Comparison of ENCODE assay signal across 9 mouse cellular contexts in genomic region chr13:19133833-19134232, GRCm38 (mm10).
A peak's percentile ranks its signal among the peaks of the same experiment; 100 is the strongest.
DNase-seq lines count a peak whose midpoint lies in the region; ATAC-seq and TF ChIP-seq lines count a peak whose summit lies in the region.
"Had no signal": no experiment of that assay in that cellular context is flagged by ENCODE, and none has a peak within 500 bp of the region (broad histone marks: within the 10 kb centered on the region; RNA-seq: fewer than 3 reads in every experiment).

No protein-coding gene starts in this region.

- no peaks in the 10 kb centered on the region for H3K4me1 ChIP-seq in lung, postnatal 0 days (ENCODE audit: insufficient read depth, low read depth, low read length)
- H3K4me1 ChIP-seq in hindbrain, embryonic 15.5 days (replicated peaks): no peaks in the 10 kb centered on the region
- no peaks in the 10 kb centered on the region for H3K4me1 ChIP-seq in neural tube, embryonic 15.5 days
- H3K4me1 ChIP-seq: embryonic facial prominence, embryonic 12.5 days had no signal

- no peaks in the 10 kb centered on the region for H3K36me3 ChIP-seq in lung, postnatal 0 days (ENCODE audit: insufficient read depth, low read length)
- no peaks in the 10 kb centered on the region for H3K36me3 ChIP-seq in hindbrain, embryonic 15.5 days
- 0 out of 2 replicates have a peak, but pooled peaks cover 5% of the 10 kb centered on the region for H3K36me3 ChIP-seq in neural tube, embryonic 15.5 days
- H3K36me3 ChIP-seq: embryonic facial prominence, embryonic 12.5 days had no signal

- no peak overlapping the region for H3K27ac ChIP-seq in lung, postnatal 0 days (ENCODE audit: low read length)
- H3K27ac ChIP-seq in hindbrain, embryonic 15.5 days (replicated peaks): no peak overlapping the region
- no peak overlapping the region for H3K27ac ChIP-seq in neural tube, embryonic 15.5 days (replicated peaks)
- H3K27ac ChIP-seq: embryonic facial prominence, embryonic 12.5 days had no signal

- no peak overlapping the region for H3K4me2 ChIP-seq in lung, postnatal 0 days (replicated peaks; ENCODE audit: low read depth, low read length)
- H3K4me2 ChIP-seq in hindbrain, embryonic 15.5 days: no peak overlapping the region
- no peak overlapping the region for H3K4me2 ChIP-seq in neural tube, embryonic 15.5 days
- H3K4me2 ChIP-seq: embryonic facial prominence, embryonic 12.5 days had no signal

- H3K9ac ChIP-seq in lung, postnatal 0 days (replicated peaks; ENCODE audit: low read depth): no peak overlapping the region
- no peak overlapping the region for H3K9ac ChIP-seq in hindbrain, embryonic 15.5 days
- H3K9ac ChIP-seq in neural tube, embryonic 15.5 days (replicated peaks): no peak overlapping the region
- H3K9ac ChIP-seq: embryonic facial prominence, embryonic 12.5 days had no signal

- WGBS in lung, postnatal 0 days: 34% methylated on average over 4 of the region's 4 CpGs
- WGBS in hindbrain, embryonic 15.5 days: 38% methylated on average over 4 of the region's 4 CpGs
- 40% methylated on average over 4 of the region's 4 CpGs for WGBS in neural tube, embryonic 15.5 days

- H3K27me3 ChIP-seq in lung, postnatal 0 days (replicated peaks; ENCODE audit: insufficient read depth, low read length): no peaks in the 10 kb centered on the region
- H3K27me3 ChIP-seq in hindbrain, embryonic 15.5 days: no peaks in the 10 kb centered on the region
- no peaks in the 10 kb centered on the region for H3K27me3 ChIP-seq in neural tube, embryonic 15.5 days (replicated peaks)
- H3K27me3 ChIP-seq: embryonic facial prominence, embryonic 12.5 days had no signal

- no peak for ATAC-seq in lung, postnatal 0 days
- ATAC-seq in hindbrain, embryonic 15.5 days (ENCODE audit: low FRiP score, low read depth): peak; percentile 74
- ATAC-seq in neural tube, embryonic 15.5 days (ENCODE audit: low FRiP score): peak; percentile 78; the same call in 1 of the 2 replicates

- intact Hi-C loops in left cerebral cortex, postnatal 36 days (cut with DNase I): loop anchor here (5.0 to 10.0 kb wide), 2 partner anchors 267 to 1079 kb away; no protein-coding TSS in a partner anchor

- DNase-seq in lung, postnatal 0 days (ENCODE audit: low spot score): peak; percentile 41
- DNase-seq in lung, postnatal 25 days (ENCODE audit: low spot score): no peak
- DNase-seq in adipocyte (ENCODE audit: low spot score): peak; percentile 52
- peak; percentile 60 for DNase-seq in embryo, embryonic 10.5 days (ENCODE audit: low spot score)
- peak; percentile 32 to 42 for DNase-seq in left cerebral cortex, postnatal 36 days (ENCODE audit: low spot score in 2 of 2)
- DNase-seq in natural killer cell, adult 2 months (ENCODE audit: low spot score in 2 of 2): no peak

- TF ChIP-seq EP300 in lung, postnatal 0 days (IDR thresholded peaks at IDR 0.05): no peak

- no peaks in the 10 kb centered on the region for H3K9me3 ChIP-seq in lung, postnatal 0 days (ENCODE audit: low read length)
- no peaks in the 10 kb centered on the region for H3K9me3 ChIP-seq in hindbrain, embryonic 15.5 days
- no peaks in the 10 kb centered on the region for H3K9me3 ChIP-seq in neural tube, embryonic 15.5 days (replicated peaks)
- H3K9me3 ChIP-seq: embryonic facial prominence, embryonic 12.5 days had no signal

- TF ChIP-seq CTCF in lung, postnatal 0 days (IDR thresholded peaks at IDR 0.05): peak; percentile 75

- H3K4me3 ChIP-seq in lung, postnatal 0 days (ENCODE audit: low read depth, low read length): no peak overlapping the region
- H3K4me3 ChIP-seq in hindbrain, embryonic 15.5 days: no peak overlapping the region
- H3K4me3 ChIP-seq in neural tube, embryonic 15.5 days (replicated peaks): no peak overlapping the region
- H3K4me3 ChIP-seq: embryonic facial prominence, embryonic 12.5 days had no signal

Comparison
In these comparisons a context has a peak if more than half of its experiments do, and no peak if none do; other contexts are left out.
1. DNase-seq: peak in lung, postnatal 0 days (single experiment), adipocyte (single experiment), embryo, embryonic 10.5 days (single experiment) and left cerebral cortex, postnatal 36 days (2 of 2); none in lung, postnatal 25 days (single experiment) and natural killer cell, adult 2 months (0 of 2).